ENCODE assay signal across 18 mouse cellular contexts in the genomic region with DNA sequence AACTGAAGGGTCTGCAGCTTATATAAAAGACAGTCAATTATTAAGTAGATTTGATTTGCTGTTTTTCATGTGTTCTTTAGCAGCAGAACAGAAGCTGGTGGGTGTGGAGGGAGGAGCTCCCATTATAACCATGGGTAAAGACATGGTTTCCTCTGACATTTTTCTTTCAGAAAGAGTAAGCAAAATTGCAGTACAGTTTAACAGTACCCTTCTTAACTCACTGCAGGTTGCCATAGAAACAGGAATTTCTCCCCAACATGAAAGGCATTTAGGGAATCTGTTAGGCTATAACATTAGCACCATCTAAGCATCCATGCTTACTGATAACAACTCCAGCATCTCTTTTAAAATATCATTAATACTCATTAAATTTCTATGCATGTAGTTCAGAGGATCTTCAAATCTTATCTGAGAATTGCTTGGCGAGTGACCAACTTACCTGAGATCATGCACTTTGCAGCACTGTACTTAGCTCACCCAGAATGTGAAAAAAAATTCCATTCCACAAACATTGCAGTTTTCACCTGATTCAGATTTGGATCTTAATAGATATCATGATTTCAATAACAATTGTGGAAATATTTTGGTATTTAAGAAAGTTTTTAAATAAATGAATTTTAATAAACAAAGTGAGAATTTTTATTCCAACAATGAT.
A peak's percentile ranks its signal among the peaks of the same experiment; 100 is the strongest.
DNase-seq lines count a peak whose midpoint lies in the region; ATAC-seq lines count a peak whose summit lies in the region.
"Had no signal": no experiment of that assay in that cellular context is flagged by ENCODE, and none has a peak within 500 bp of the region (broad histone marks: within the 10 kb centered on the region; RNA-seq: fewer than 3 reads in every experiment).

No protein-coding gene starts in this region.

- ATAC-seq in hindbrain, embryonic 14.5 days (ENCODE audit: low FRiP score): peak; percentile 64; the same call in 1 of the 2 replicates
- no peak for ATAC-seq in hindbrain, embryonic 12.5 days (ENCODE audit: low FRiP score)
- ATAC-seq in midbrain, embryonic 12.5 days (ENCODE audit: low FRiP score, low read depth): peak; percentile 4; the same call in 1 of the 2 replicates
- ATAC-seq in forebrain, embryonic 15.5 days (replicated peaks): peak; percentile 91
- ATAC-seq in midbrain, embryonic 15.5 days (replicated peaks): peak; percentile 93
- ATAC-seq: intestine, embryonic 15.5 days; liver, postnatal 0 days had no signal

- no peaks in the 10 kb centered on the region for H3K27me3 ChIP-seq in hindbrain, embryonic 14.5 days (ENCODE audit: control insufficient read depth, insufficient read depth, low read length)
- H3K27me3 ChIP-seq in hindbrain, embryonic 12.5 days: no peaks in the 10 kb centered on the region
- H3K27me3 ChIP-seq in midbrain, embryonic 12.5 days: no peaks in the 10 kb centered on the region
- no peaks in the 10 kb centered on the region for H3K27me3 ChIP-seq in midbrain, embryonic 10.5 days (ENCODE audit: low read depth, poor library complexity, severe bottlenecking)
- no peaks in the 10 kb centered on the region for H3K27me3 ChIP-seq in forebrain, embryonic 15.5 days
- no peaks in the 10 kb centered on the region for H3K27me3 ChIP-seq in midbrain, embryonic 15.5 days (replicated peaks)
- H3K27me3 ChIP-seq: intestine, embryonic 15.5 days had no signal

- no peak overlapping the region for H3K9ac ChIP-seq in hindbrain, embryonic 14.5 days
- no peak overlapping the region for H3K9ac ChIP-seq in hindbrain, embryonic 12.5 days
- H3K9ac ChIP-seq in midbrain, embryonic 12.5 days (replicated peaks): no peak overlapping the region
- no peak overlapping the region for H3K9ac ChIP-seq in forebrain, embryonic 15.5 days (replicated peaks)
- H3K9ac ChIP-seq in midbrain, embryonic 15.5 days: no peak overlapping the region
- H3K9ac ChIP-seq: intestine, embryonic 15.5 days; liver, postnatal 0 days had no signal

- peak; percentile 26 for DNase-seq in hindbrain, embryonic 14.5 days (ENCODE audit: low spot score)
- no peak for DNase-seq in midbrain, embryonic 10.5 days (ENCODE audit: low spot score)
- no peak for DNase-seq in kidney, adult 18-20 months
- DNase-seq in thymus, postnatal 25 days: no peak
- DNase-seq: adrenal gland, adult 2 months; cerebellum, adult 9-11 months; heart, adult 11 months; heart, postnatal 10 days; kidney, postnatal 10 days; liver, postnatal 0 days; lung, postnatal 4 days; spleen, adult 18-20 months had no signal

- H3K36me3 ChIP-seq in hindbrain, embryonic 14.5 days (replicated peaks; ENCODE audit: control insufficient read depth, insufficient read depth): no peaks in the 10 kb centered on the region
- H3K36me3 ChIP-seq in hindbrain, embryonic 12.5 days: no peaks in the 10 kb centered on the region
- no peaks in the 10 kb centered on the region for H3K36me3 ChIP-seq in midbrain, embryonic 12.5 days
- no peaks in the 10 kb centered on the region for H3K36me3 ChIP-seq in midbrain, embryonic 10.5 days
- no peaks in the 10 kb centered on the region for H3K36me3 ChIP-seq in forebrain, embryonic 15.5 days
- no peaks in the 10 kb centered on the region for H3K36me3 ChIP-seq in midbrain, embryonic 15.5 days (replicated peaks)
- H3K36me3 ChIP-seq: intestine, embryonic 15.5 days had no signal

- no peaks in the 10 kb centered on the region for H3K9me3 ChIP-seq in hindbrain, embryonic 14.5 days (ENCODE audit: control insufficient read depth, low read length)
- H3K9me3 ChIP-seq in hindbrain, embryonic 12.5 days (replicated peaks): no peaks in the 10 kb centered on the region
- no peaks in the 10 kb centered on the region for H3K9me3 ChIP-seq in midbrain, embryonic 12.5 days
- no peaks in the 10 kb centered on the region for H3K9me3 ChIP-seq in midbrain, embryonic 10.5 days (replicated peaks)
- no peaks in the 10 kb centered on the region for H3K9me3 ChIP-seq in forebrain, embryonic 15.5 days
- no peaks in the 10 kb centered on the region for H3K9me3 ChIP-seq in midbrain, embryonic 15.5 days
- H3K9me3 ChIP-seq: intestine, embryonic 15.5 days had no signal

- no peak overlapping the region for H3K4me2 ChIP-seq in hindbrain, embryonic 14.5 days (replicated peaks)
- no peak overlapping the region for H3K4me2 ChIP-seq in hindbrain, embryonic 12.5 days (replicated peaks)
- no peak overlapping the region for H3K4me2 ChIP-seq in midbrain, embryonic 12.5 days (replicated peaks)
- H3K4me2 ChIP-seq in forebrain, embryonic 15.5 days (replicated peaks): no peak overlapping the region
- no peak overlapping the region for H3K4me2 ChIP-seq in midbrain, embryonic 15.5 days
- H3K4me2 ChIP-seq: intestine, embryonic 15.5 days had no signal

- no peak overlapping the region for H3K4me3 ChIP-seq in hindbrain, embryonic 14.5 days (replicated peaks; ENCODE audit: low read length)
- no peak overlapping the region for H3K4me3 ChIP-seq in hindbrain, embryonic 12.5 days
- H3K4me3 ChIP-seq in midbrain, embryonic 12.5 days: no peak overlapping the region
- H3K4me3 ChIP-seq in midbrain, embryonic 10.5 days: no peak overlapping the region
- H3K4me3 ChIP-seq in forebrain, embryonic 15.5 days: no peak overlapping the region
- no peak overlapping the region for H3K4me3 ChIP-seq in midbrain, embryonic 15.5 days
- H3K4me3 ChIP-seq: intestine, embryonic 15.5 days; myocyte had no signal

- 0 out of 2 replicates have a peak overlapping the region, but pooled peaks have one; percentile 32 for H3K27ac ChIP-seq in hindbrain, embryonic 14.5 days
- H3K27ac ChIP-seq in hindbrain, embryonic 12.5 days: no peak overlapping the region
- no peak overlapping the region for H3K27ac ChIP-seq in midbrain, embryonic 12.5 days (replicated peaks)
- no peak overlapping the region for H3K27ac ChIP-seq in midbrain, embryonic 10.5 days (replicated peaks)
- H3K27ac ChIP-seq in forebrain, embryonic 15.5 days (replicated peaks): peak overlapping the region; percentile 72
- peak overlapping the region; percentile 72 for H3K27ac ChIP-seq in midbrain, embryonic 15.5 days
- H3K27ac ChIP-seq: intestine, embryonic 15.5 days had no signal

- H3K4me1 ChIP-seq in hindbrain, embryonic 14.5 days (replicated peaks; ENCODE audit: control insufficient read depth, insufficient read depth, low read length): no peaks in the 10 kb centered on the region
- no peaks in the 10 kb centered on the region for H3K4me1 ChIP-seq in hindbrain, embryonic 12.5 days
- H3K4me1 ChIP-seq in midbrain, embryonic 12.5 days: no peaks in the 10 kb centered on the region
- no peaks in the 10 kb centered on the region for H3K4me1 ChIP-seq in midbrain, embryonic 10.5 days
- peaks cover 13% of the 10 kb centered on the region for H3K4me1 ChIP-seq in forebrain, embryonic 15.5 days
- H3K4me1 ChIP-seq in midbrain, embryonic 15.5 days: peaks cover 13% of the 10 kb centered on the region
- H3K4me1 ChIP-seq: intestine, embryonic 15.5 days had no signal

- WGBS in hindbrain, embryonic 14.5 days: 79% methylated on average over 1 of the region's 1 CpGs
- 79% methylated on average over 1 of the region's 1 CpGs for WGBS in hindbrain, embryonic 12.5 days
- 71% methylated on average over 1 of the region's 1 CpGs for WGBS in midbrain, embryonic 12.5 days
- WGBS in midbrain, embryonic 10.5 days: 77% methylated on average over 1 of the region's 1 CpGs
- 68% methylated on average over 1 of the region's 1 CpGs for WGBS in forebrain, embryonic 15.5 days
- 54% methylated on average over 1 of the region's 1 CpGs for WGBS in midbrain, embryonic 15.5 days

Comparison
In these comparisons a context has a peak if more than half of its experiments do, and no peak if none do; other contexts are left out.
1. H3K27ac ChIP-seq: peak in hindbrain, embryonic 14.5 days (single experiment), forebrain, embryonic 15.5 days (single experiment) and midbrain, embryonic 15.5 days (single experiment); none in hindbrain, embryonic 12.5 days (single experiment), midbrain, embryonic 12.5 days (single experiment) and midbrain, embryonic 10.5 days (single experiment).